Comparison of ENCODE assay signal across 11 mouse cellular contexts in the genomic region with DNA sequence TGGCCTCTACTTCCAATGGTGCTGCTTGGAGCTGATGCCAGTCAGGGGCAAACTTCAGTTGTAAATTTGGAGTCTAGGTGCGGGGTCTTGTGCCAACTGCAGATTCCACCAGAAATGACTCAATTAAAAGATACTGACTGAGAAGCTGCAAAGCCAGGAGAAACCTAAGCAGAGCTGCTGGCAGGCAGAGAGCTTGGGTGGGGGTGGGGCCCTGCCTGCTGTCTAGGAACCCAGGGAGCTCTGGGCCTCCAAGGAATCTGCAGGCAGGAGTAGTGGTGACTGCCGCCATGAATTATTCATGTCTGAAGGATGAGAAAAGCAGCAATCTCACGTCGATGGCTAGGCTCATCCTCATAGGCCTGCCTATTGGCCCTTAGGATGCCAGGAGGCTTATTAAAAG.
A peak's percentile ranks its signal among the peaks of the same experiment; 100 is the strongest.
DNase-seq lines count a peak whose midpoint lies in the region; ATAC-seq and TF ChIP-seq lines count a peak whose summit lies in the region.
"Had no signal": no experiment of that assay in that cellular context is flagged by ENCODE, and none has a peak within 500 bp of the region (broad histone marks: within the 10 kb centered on the region; RNA-seq: fewer than 3 reads in every experiment).

No protein-coding gene starts in this region.

- no peak overlapping the region for H3K9ac ChIP-seq in forebrain, embryonic 15.5 days (replicated peaks)
- no peak overlapping the region for H3K9ac ChIP-seq in limb, embryonic 14.5 days (ENCODE audit: low read depth, low read length, severe bottlenecking)
- no peak overlapping the region for H3K9ac ChIP-seq in neural tube, embryonic 14.5 days (replicated peaks; ENCODE audit: low read depth, low read length)

- H3K27me3 ChIP-seq in heart, embryonic 10.5 days (ENCODE audit: insufficient read depth, poor library complexity, severe bottlenecking), result no peaks in the 10 kb centered on the region
- H3K27me3 ChIP-seq in forebrain, embryonic 15.5 days, result no peaks in the 10 kb centered on the region
- no peaks in the 10 kb centered on the region for H3K27me3 ChIP-seq in limb, embryonic 14.5 days (ENCODE audit: control insufficient read depth, insufficient read depth, low read length)
- H3K27me3 ChIP-seq in neural tube, embryonic 14.5 days (ENCODE audit: control insufficient read depth, insufficient read depth, low read length), result no peaks in the 10 kb centered on the region

- no peaks in the 10 kb centered on the region for H3K9me3 ChIP-seq in heart, embryonic 10.5 days
- no peaks in the 10 kb centered on the region for H3K9me3 ChIP-seq in forebrain, embryonic 15.5 days
- no peaks in the 10 kb centered on the region; the same call in 1 of the 2 replicates for H3K9me3 ChIP-seq in limb, embryonic 14.5 days (ENCODE audit: control insufficient read depth, low read length)
- no peaks in the 10 kb centered on the region for H3K9me3 ChIP-seq in neural tube, embryonic 14.5 days (ENCODE audit: control insufficient read depth, low read length)

- intact Hi-C loops in heart, postnatal 10 days (cut with DNase I), result no loop called here

- DNase-seq in heart, embryonic 10.5 days (ENCODE audit: low spot score), result no peak
- no peak for DNase-seq in heart, postnatal 10 days
- DNase-seq in limb, embryonic 14.5 days (ENCODE audit: low spot score), result no peak
- DNase-seq in urinary bladder, postnatal 25 days (ENCODE audit: low spot score), result no peak
- DNase-seq in ovary, adult 18-20 months (ENCODE audit: low spot score), result no peak
- no peak for DNase-seq in layer of hippocampus, adult 11-12 months (ENCODE audit: low spot score)
- DNase-seq: adrenal gland, postnatal 25 days; kidney, adult 8-10 months; lung, postnatal 14 days had no signal

- peaks cover 9% of the 10 kb centered on the region for H3K4me1 ChIP-seq in heart, embryonic 10.5 days
- H3K4me1 ChIP-seq in forebrain, embryonic 15.5 days, result peaks cover 16% of the 10 kb centered on the region
- H3K4me1 ChIP-seq in limb, embryonic 14.5 days (ENCODE audit: control insufficient read depth, insufficient read depth, low read length), result peaks cover 15% of the 10 kb centered on the region
- H3K4me1 ChIP-seq in neural tube, embryonic 14.5 days (ENCODE audit: control insufficient read depth, insufficient read depth, low read length), result peaks cover 9% of the 10 kb centered on the region; the same call in 1 of the 2 replicates

- 29% methylated on average over 4 of the region's 4 CpGs for WGBS in heart, embryonic 10.5 days
- 10% methylated on average over 4 of the region's 4 CpGs for WGBS in forebrain, embryonic 15.5 days
- WGBS in limb, embryonic 14.5 days, result 10% methylated on average over 4 of the region's 4 CpGs
- 9% methylated on average over 4 of the region's 4 CpGs for WGBS in neural tube, embryonic 14.5 days

- TF ChIP-seq POLR2A in limb, embryonic 14.5 days (IDR thresholded peaks at IDR 0.05; ENCODE audit: borderline replicate concordance, extremely low read depth, insufficient read depth, insufficient read length), result no peak

- peak; percentile 79 for ATAC-seq in forebrain, embryonic 15.5 days (replicated peaks)
- no peak for ATAC-seq in limb, embryonic 14.5 days (ENCODE audit: low FRiP score, low read depth)
- peak; percentile 85 for ATAC-seq in neural tube, embryonic 14.5 days (ENCODE audit: low read depth)

- no peak overlapping the region for H3K4me2 ChIP-seq in forebrain, embryonic 15.5 days (replicated peaks)
- H3K4me2 ChIP-seq in limb, embryonic 14.5 days (replicated peaks; ENCODE audit: low read depth, low read length, severe bottlenecking), result no peak overlapping the region
- no peak overlapping the region for H3K4me2 ChIP-seq in neural tube, embryonic 14.5 days (ENCODE audit: low read depth, low read length)

- no peak overlapping the region for H3K4me3 ChIP-seq in heart, embryonic 10.5 days
- H3K4me3 ChIP-seq in forebrain, embryonic 15.5 days, result no peak overlapping the region
- no peak overlapping the region for H3K4me3 ChIP-seq in limb, embryonic 14.5 days (replicated peaks; ENCODE audit: low read length)
- H3K4me3 ChIP-seq in neural tube, embryonic 14.5 days (ENCODE audit: low read depth, low read length), result no peak overlapping the region

- no peaks in the 10 kb centered on the region for H3K36me3 ChIP-seq in heart, embryonic 10.5 days
- H3K36me3 ChIP-seq in forebrain, embryonic 15.5 days, result no peaks in the 10 kb centered on the region
- H3K36me3 ChIP-seq in limb, embryonic 14.5 days (ENCODE audit: control insufficient read depth, insufficient read depth, low read length), result no peaks in the 10 kb centered on the region; the same call in 1 of the 2 replicates
- H3K36me3 ChIP-seq in neural tube, embryonic 14.5 days (ENCODE audit: control insufficient read depth, insufficient read depth, low read length), result no peaks in the 10 kb centered on the region

- H3K27ac ChIP-seq in heart, embryonic 10.5 days, result peak overlapping the region; percentile 36; the same call in 1 of the 2 replicates
- peak overlapping the region; percentile 54 for H3K27ac ChIP-seq in forebrain, embryonic 15.5 days (replicated peaks)
- peak overlapping the region; percentile 45; the same call in 1 of the 2 replicates for H3K27ac ChIP-seq in limb, embryonic 14.5 days (replicated peaks; ENCODE audit: low read depth, low read length)
- 0 out of 2 replicates have a peak overlapping the region, but pooled peaks have one; percentile 25 for H3K27ac ChIP-seq in neural tube, embryonic 14.5 days (ENCODE audit: low read depth, low read length)
